Mouse (Mus musculus) embryo, embryonic 11.5 days (tissue): ENCODE results near the gene Nptn.

Experiments used
- DNase-seq: peaks from one replicate; pipeline ENCODE4 v3.0.0-alpha.2; 2012; ENCODE audit warnings: low read depth, low spot score

The Nptn gene

GRCm38 (mm10) chr9:58656396-58656795, 74.4 kb downstream of the Nptn start:
- no peak for DNase-seq

- DNase-seq, result no peak
Observed at GRCm38 (mm10) chr9:58656824-58657223, 74.8 kb downstream of the Nptn start.

GRCm38 (mm10) chr9:58657735-58658512, 75.9 kb downstream of the Nptn start:
- DNase-seq, result no peak

- no peak for DNase-seq
Observed at GRCm38 (mm10) chr9:58658596-58659309, 76.7 kb downstream of the Nptn start.

- no peak for DNase-seq
Observed at GRCm38 (mm10) chr9:58659331-58659730, 77.3 kb downstream of the Nptn start.

- no peak for DNase-seq
Observed at GRCm38 (mm10) chr9:58659989-58660388, 77.9 kb downstream of the Nptn start.

GRCm38 (mm10) chr9:58660673-58661072, 78.6 kb downstream of the Nptn start:
- DNase-seq, result no peak

GRCm38 (mm10) chr9:58662007-58662406, 80.0 kb downstream of the Nptn start:
- no peak for DNase-seq

- DNase-seq, result no peak
Observed at GRCm38 (mm10) chr9:58662791-58663190, 80.8 kb downstream of the Nptn start.

GRCm38 (mm10) chr9:58665492-58665891, 83.5 kb downstream of the Nptn start:
- no peak for DNase-seq

- DNase-seq, result no peak
Observed at GRCm38 (mm10) chr9:58666191-58666590, 84.2 kb downstream of the Nptn start.

GRCm38 (mm10) chr9:58667244-58667643, 85.2 kb downstream of the Nptn start:
- DNase-seq, result no peak

- DNase-seq, result no peak
Observed at GRCm38 (mm10) chr9:58668171-58668570, 86.1 kb downstream of the Nptn start.

GRCm38 (mm10) chr9:58669071-58669470, 87.0 kb downstream of the Nptn start:
- DNase-seq, result no peak

- no peak for DNase-seq
Observed at GRCm38 (mm10) chr9:58669819-58670218, 87.8 kb downstream of the Nptn start.

- DNase-seq, result no peak
Observed at GRCm38 (mm10) chr9:58672474-58672873, 90.4 kb downstream of the Nptn start.

GRCm38 (mm10) chr9:58674736-58675135, 92.7 kb downstream of the Nptn start:
- DNase-seq, result no peak

GRCm38 (mm10) chr9:58675371-58675770, 93.3 kb downstream of the Nptn start:
- DNase-seq, result no peak

- no peak for DNase-seq
Observed at GRCm38 (mm10) chr9:58681411-58681810, 99.4 kb downstream of the Nptn start.

GRCm38 (mm10) chr9:58682106-58682505, 100.1 kb downstream of the Nptn start:
- no peak for DNase-seq

GRCm38 (mm10) chr9:58683372-58683771, 101.3 kb downstream of the Nptn start:
- DNase-seq, result no peak

- no peak for DNase-seq
Observed at GRCm38 (mm10) chr9:58685290-58685689, 103.2 kb downstream of the Nptn start.

- no peak for DNase-seq
Observed at GRCm38 (mm10) chr9:58688076-58688475, 106.0 kb downstream of the Nptn start.
